Mouse (Mus musculus) thymus, adult 2 months (tissue): ENCODE data around the gene Slc22a1.

Source experiments
- CTCF ChIP-seq: fragments of 200-500 bp; IDR thresholded peaks from 2 replicates; pipeline ENCODE4 v1.5.1; 2012; ENCODE audit warnings: mild to moderate bottlenecking, control low read depth, low read length, moderate library complexity, borderline replicate concordance; ENCODE audit not compliant: control insufficient read depth, poor library complexity, insufficient read depth; ENCODE audit errors: extremely low read depth
- POLR2A ChIP-seq: fragments of 200-500 bp; IDR thresholded peaks from 2 replicates; pipeline ENCODE4 v1.6.1; 2012; ENCODE audit warnings: mild to moderate bottlenecking, low read length, control low read depth, moderate library complexity; ENCODE audit not compliant: control insufficient read depth, poor library complexity, insufficient read depth; ENCODE audit errors: extremely low read depth

- TF ChIP-seq POLR2A (no peak), CTCF (no peak)
These were observed 11.5 kb downstream of the Slc22a1 start for GRCm38 (mm10) chr17:12664156-12664555.
